Mouse (Mus musculus) B cell, adult 2 months (primary cell): ENCODE measurements around the gene Gorasp1.

Experiments
- DNase-seq, 2 experiments: peaks; one replicate each; pipeline ENCODE4 v3.0.0; 2022

The Gorasp1 gene

DNA sequence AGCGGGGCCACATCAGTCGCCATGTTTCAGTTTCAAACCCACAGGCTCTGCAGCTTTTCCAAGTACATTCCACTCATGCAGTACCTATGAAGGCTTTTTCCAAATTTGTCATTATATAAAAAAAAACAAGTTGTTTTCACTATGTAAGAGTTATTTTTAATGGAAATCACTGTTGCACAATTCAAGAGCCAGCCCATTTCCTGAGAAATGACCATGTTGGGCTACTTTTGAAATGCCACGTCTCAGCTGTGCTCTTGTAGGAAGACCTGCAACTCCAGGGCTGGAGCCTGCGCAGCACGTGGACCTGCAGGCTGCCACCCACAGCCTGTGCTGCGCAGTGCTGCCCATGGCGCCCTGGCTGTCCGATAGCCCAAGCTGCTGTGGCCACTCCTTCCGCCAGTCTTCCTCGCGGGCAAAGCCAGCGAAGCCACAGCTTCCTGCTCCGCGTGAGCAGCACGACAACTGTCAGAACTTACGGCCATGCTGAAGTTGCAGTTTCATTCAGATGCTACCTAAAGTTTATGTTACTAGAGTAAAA is 12.2 kb downstream of the Gorasp1 start:
- DNase-seq = no peak

DNA sequence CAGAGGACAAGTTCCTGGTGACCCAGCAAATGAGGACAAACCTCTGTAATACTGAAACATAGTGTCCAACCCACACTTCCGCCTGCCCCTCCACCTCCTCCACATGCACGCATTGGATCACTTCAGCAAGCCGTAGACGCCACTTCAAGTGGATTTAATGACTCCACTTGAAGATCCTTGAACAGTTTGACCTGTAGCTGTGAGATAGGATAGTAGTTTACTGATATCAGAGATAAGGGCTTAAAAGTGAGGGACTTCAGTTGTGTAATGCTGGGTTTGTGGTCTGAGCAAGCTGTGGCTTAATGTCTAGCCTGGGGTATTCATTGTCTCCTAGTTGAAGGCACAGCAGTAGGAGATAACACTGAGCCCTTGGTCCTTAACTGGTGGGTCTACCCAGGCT is 13.9 kb downstream of the Gorasp1 start:
- DNase-seq = no peak

DNA sequence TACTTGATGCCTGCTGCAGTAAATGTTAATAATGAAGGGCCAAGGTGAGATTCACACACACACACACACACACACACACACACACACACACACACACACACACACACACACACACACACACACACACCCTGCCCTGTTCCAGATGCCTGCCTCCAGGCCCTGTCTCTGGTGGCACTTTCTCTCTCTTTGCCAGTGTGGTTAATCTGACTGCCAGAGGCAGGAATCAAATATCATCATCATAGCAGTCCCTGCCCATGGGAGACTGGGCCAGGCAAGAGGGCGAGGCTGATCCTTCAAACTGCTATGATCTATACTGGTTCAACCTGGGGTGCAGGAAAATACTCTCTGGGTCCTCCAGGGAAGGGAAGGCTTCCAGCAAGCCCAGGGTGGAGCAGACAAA is 17.5 kb downstream of the Gorasp1 start:
- DNase-seq = no peak

GRCm38 (mm10) chr9:119913087-119913838 is 24.1 kb downstream of the Gorasp1 start:
- DNase-seq = no peak

DNA sequence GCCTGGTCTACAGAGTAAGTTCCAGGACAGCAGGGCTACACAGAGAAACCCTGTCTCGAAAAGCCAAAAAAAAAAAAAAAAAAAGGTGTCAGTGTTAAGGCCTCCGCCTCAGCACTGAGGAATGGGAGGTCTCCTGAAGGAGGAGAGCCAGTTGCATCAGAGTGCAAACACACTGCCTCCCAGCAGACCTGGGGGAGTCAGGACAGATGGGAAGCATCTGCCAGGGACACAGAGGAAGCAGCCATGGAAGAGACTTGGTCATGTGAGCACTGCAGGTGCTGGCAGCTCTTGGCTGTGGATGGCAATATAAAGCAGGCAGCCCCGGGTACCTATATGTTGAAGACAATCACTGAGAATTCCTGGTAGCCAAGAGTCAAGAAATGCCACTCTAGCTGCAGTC is 27.4 kb downstream of the Gorasp1 start:
- DNase-seq = no peak

DNA sequence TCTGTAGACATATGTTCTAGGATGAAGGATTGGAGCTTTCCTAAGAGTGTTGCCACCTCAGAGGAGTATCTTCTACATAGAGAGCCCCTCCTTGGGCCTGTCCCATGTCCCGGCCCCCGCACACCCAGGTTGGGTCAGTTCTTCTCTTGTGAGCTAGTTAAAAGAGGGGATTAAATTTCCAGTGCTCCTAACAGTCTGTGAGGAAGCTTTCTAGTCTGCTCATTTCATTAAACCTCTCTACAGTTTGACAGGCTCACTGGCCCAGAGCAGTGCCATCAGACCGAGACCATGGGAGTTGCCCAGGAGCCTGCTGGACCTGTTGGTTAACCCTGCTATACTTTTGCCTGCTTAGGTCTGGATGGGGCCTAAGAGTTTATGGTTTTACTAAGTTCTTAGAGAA is 28.7 kb downstream of the Gorasp1 start:
- no peak for DNase-seq

GRCm38 (mm10) chr9:119902410-119903151 is 34.8 kb downstream of the Gorasp1 start:
- no peak for DNase-seq

DNA sequence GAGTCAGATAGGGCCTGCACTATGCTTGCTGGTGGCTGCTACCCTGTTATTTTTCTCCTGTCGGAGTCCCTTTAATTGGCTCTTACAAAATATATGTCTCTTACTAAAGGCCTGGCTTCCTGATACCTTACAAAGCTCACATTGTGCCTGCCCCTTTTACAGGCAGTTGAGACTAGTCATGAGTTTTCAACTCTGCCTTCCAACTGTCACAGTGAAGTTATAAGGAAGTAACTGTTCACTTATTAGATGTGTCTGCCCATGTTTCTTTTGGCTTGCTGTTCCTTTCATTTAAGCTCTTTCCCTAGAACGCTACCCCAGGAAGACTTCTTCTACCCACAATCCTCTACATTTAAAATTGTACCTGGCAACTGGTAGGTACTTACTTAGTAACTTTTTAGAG is 37.9 kb downstream of the Gorasp1 start:
- DNase-seq = no peak

- DNase-seq = peak in 1 of 2 experiments; percentile 65
Observed at GRCm38 (mm10) chr9:119895040-119895721, 42.2 kb downstream of the Gorasp1 start.

GRCm38 (mm10) chr9:119894339-119895009 is 42.9 kb downstream of the Gorasp1 start, which contains the start of gene Wdr48:
Wdr48 (plus strand) TSS chr9:119894878.
- peak; percentile 97 to 98 for DNase-seq

DNA sequence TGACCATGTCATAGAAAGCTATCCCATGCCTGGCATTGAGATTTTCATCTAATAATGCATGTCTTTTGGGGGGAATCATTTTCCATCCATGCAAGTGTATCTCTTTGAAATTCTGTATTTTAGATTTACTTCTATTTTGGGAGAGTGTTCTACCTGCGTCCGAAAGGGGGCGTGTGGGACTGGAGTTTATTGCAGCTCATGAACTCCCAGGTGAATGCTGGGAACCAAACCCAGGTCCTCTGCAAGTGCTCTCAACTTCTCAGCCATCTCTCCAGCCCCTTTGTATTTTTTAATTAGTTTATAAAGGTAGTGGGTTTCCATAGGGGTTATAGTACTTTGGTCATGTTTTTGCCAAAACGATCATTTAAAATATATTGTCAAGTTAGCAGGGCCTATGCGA is 43.5 kb downstream of the Gorasp1 start:
- DNase-seq = no peak

GRCm38 (mm10) chr9:119890692-119891091 is 46.7 kb downstream of the Gorasp1 start:
- DNase-seq = peak; percentile 57 to 60

- no peak for DNase-seq
Observed at GRCm38 (mm10) chr9:119889446-119889845, 47.9 kb downstream of the Gorasp1 start.

DNA sequence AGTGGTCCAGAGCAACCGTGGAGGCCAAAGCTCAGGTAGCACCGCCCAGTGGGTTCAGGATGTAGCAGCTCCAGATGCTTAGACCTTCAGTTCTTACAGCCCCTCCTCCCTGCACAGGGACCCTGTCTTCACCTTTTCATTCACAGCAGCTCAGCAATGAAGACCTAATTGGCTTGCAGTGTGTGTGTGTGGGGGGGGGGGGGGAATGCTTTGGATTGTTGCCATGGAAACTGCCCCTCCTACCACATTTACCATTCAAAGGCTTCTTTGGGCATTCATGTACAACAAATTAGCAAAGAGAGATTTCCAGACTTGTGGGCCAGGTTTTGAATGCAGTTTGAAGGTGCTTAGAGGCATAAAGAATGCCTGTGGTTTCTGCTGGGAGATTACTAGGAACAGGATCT is 48.5 kb downstream of the Gorasp1 start:
- no peak for DNase-seq

GRCm38 (mm10) chr9:119887144-119887901 is 50.0 kb downstream of the Gorasp1 start:
- DNase-seq = peak in 1 of 2 experiments; percentile 21
